Mouse (Mus musculus): Measurements from ENCODE around the gene Mettl26. TPM values are rescaled to one million over a fixed set of nuclear protein-coding genes. Genes with fewer than 3 reads are reported as not detected.

Gene Mettl26
- polyA plus RNA-seq, 2 experiments, result 46.5 to 47.6 TPM

- under 1% methylated on average over 21 of the region's 21 CpGs for whole genome bisulfite sequencing (ENCODE audit: insufficient replicate concordance)
- H3K4me3 ChIP-seq (ENCODE audit: insufficient read depth in 1 of 2, low read depth in 2 of 2, low read length in 2 of 2), result peak within 1 kb of the TSS; percentile 70 to 75
- no peak for TF ChIP-seq EP300 (IDR thresholded peaks at IDR 0.05; ENCODE audit: low read depth)
- TF ChIP-seq CTCF (IDR thresholded peaks at IDR 0.05; ENCODE audit: low read depth), result peak; percentile 89
- peak within 1 kb of the TSS; percentile 85 for H3K4me2 ChIP-seq (ENCODE audit: low read depth)
- H3K4me1 ChIP-seq (replicated peaks; ENCODE audit: control insufficient read depth in 2 of 2, insufficient read depth in 2 of 2, low read length in 1 of 2), result peaks cover 13 to 15% of the 10 kb centered on the region in 2 experiments
- ATAC-seq (ENCODE audit: insufficient read depth) (peak; percentile 93), DNase-seq (ENCODE audit: low read depth in 3 of 3, low spot score in 3 of 3) (peak; percentile 87 to 89 (median 89))
- no peaks in the 10 kb centered on the region for H3K27me3 ChIP-seq (ENCODE audit: control insufficient read depth, insufficient read depth, low read length)
- peak within 1 kb of the TSS; percentile 43 for H3K27ac ChIP-seq
- H3K9me3 ChIP-seq (ENCODE audit: control insufficient read depth, low read length), result no peaks in the 10 kb centered on the region
- peak within 1 kb of the TSS; percentile 74 for H3K9ac ChIP-seq (replicated peaks)
- H3K36me3 ChIP-seq (replicated peaks; ENCODE audit: control insufficient read depth, insufficient read depth, low read depth), result peaks cover 28% of the 10 kb centered on the region
These were observed 30.4 kb upstream of the Mettl26 start, which contains the start of gene Rhot2 for GRCm38 (mm10) chr17:25844396-25844901. TSS of gene Rhot2 (minus strand) at chr17:25844851.

- H3K27me3 ChIP-seq (ENCODE audit: control insufficient read depth, insufficient read depth, low read length), result no peaks in the 10 kb centered on the region
- peak overlapping the region; percentile 91 for H3K4me2 ChIP-seq (ENCODE audit: low read depth)
- no peak for ATAC-seq (ENCODE audit: insufficient read depth)
- TF ChIP-seq CTCF (IDR thresholded peaks at IDR 0.05; ENCODE audit: low read depth) (no peak), EP300 (IDR thresholded peaks at IDR 0.05; ENCODE audit: low read depth) (no peak)
- DNase-seq (ENCODE audit: low read depth in 3 of 3, low spot score in 3 of 3), result no peak
- H3K27ac ChIP-seq, result no peak overlapping the region
- H3K4me1 ChIP-seq (replicated peaks; ENCODE audit: control insufficient read depth in 2 of 2, insufficient read depth in 2 of 2, low read length in 1 of 2), result peaks cover 16 to 17% of the 10 kb centered on the region in 2 experiments
- WGBS (ENCODE audit: insufficient replicate concordance), result 85% methylated on average over 6 of the region's 6 CpGs
- H3K36me3 ChIP-seq (replicated peaks; ENCODE audit: control insufficient read depth, insufficient read depth, low read depth), result no peaks in the 10 kb centered on the region; the same call in 1 of the 2 replicates
- H3K9ac ChIP-seq (replicated peaks), result peak overlapping the region; percentile 86
- no peaks in the 10 kb centered on the region for H3K9me3 ChIP-seq (ENCODE audit: control insufficient read depth, low read length)
- H3K4me3 ChIP-seq (ENCODE audit: insufficient read depth in 1 of 2, low read depth in 2 of 2, low read length in 2 of 2), result peak overlapping the region; percentile 78 to 85; a peak in 3 of 4 replicates
These were observed 14.6 kb upstream of the Mettl26 start for GRCm38 (mm10) chr17:25860229-25860628.

DNA sequence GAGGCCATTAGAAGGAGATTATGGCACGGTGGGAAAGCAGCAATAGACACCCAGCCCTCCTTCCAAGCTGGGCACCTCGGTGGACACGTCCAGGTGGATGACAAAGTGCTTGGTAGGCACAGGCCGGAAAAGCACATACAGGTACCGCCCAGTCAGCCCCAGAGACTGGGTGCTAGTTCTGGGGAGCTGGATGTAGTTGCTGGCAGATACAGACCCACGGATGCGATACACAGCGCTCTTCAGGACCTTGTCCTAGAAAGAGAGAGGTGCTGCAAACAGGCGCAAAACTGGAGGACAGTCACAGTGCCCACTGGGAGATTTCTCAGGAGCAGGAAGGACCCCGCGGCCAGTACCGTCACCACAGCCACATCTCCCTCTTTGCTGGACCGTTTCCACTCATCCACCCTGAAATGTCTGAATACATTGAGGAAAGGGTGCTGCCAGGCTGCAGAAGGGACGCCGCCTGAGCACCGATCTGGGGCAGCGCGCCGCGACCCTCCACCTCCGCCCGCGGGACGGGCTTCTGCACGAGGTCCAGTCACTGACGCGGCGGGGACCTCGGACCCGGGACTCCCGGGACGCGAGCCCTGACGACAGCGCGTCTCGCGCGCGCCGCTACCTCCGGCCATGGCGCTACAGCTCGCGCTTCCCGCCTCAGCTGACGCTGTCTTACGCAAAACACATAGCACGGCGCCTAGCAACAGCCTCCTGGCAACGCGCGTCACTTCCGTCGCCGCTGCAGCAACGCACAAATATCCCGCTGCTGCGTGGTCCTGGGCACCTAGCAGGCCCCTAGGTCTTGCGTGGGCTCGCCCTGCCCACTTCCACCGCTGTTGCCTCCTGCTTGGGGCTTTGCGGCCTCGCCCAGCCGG is 13.8 kb upstream of the Mettl26 start, which contains the start of gene Wdr90:
Gene Wdr90, minus strand, starts transcription at position 670 of the 872 bp plus-strand sequence.
- 5% methylated on average over 65 of the region's 65 CpGs for WGBS (ENCODE audit: insufficient replicate concordance)
- H3K4me2 ChIP-seq (ENCODE audit: low read depth), result peak within 1 kb of the TSS; percentile 91
- H3K27ac ChIP-seq, result peak within 1 kb of the TSS; percentile 28
- no peaks in the 10 kb centered on the region for H3K27me3 ChIP-seq (ENCODE audit: control insufficient read depth, insufficient read depth, low read length)
- H3K36me3 ChIP-seq (replicated peaks; ENCODE audit: control insufficient read depth, insufficient read depth, low read depth), result no peaks in the 10 kb centered on the region; the same call in 1 of the 2 replicates
- peaks cover 16 to 17% of the 10 kb centered on the region in 2 experiments for H3K4me1 ChIP-seq (replicated peaks; ENCODE audit: control insufficient read depth in 2 of 2, insufficient read depth in 2 of 2, low read length in 1 of 2)
- H3K9ac ChIP-seq (replicated peaks), result peak within 1 kb of the TSS; percentile 86
- DNase-seq (ENCODE audit: low read depth in 3 of 3, low spot score in 3 of 3), result peak; percentile 80 to 82 (median 82)
- peak within 1 kb of the TSS; percentile 78 to 85 for H3K4me3 ChIP-seq (ENCODE audit: insufficient read depth in 1 of 2, low read depth in 2 of 2, low read length in 2 of 2)
- no peaks in the 10 kb centered on the region for H3K9me3 ChIP-seq (ENCODE audit: control insufficient read depth, low read length)
- ATAC-seq (ENCODE audit: insufficient read depth), result peak; percentile 89
- peak; percentile 47; the same call in 1 of the 2 replicates for TF ChIP-seq CTCF (IDR thresholded peaks at IDR 0.05; ENCODE audit: low read depth)
- no peak for TF ChIP-seq EP300 (IDR thresholded peaks at IDR 0.05; ENCODE audit: low read depth)

DNA sequence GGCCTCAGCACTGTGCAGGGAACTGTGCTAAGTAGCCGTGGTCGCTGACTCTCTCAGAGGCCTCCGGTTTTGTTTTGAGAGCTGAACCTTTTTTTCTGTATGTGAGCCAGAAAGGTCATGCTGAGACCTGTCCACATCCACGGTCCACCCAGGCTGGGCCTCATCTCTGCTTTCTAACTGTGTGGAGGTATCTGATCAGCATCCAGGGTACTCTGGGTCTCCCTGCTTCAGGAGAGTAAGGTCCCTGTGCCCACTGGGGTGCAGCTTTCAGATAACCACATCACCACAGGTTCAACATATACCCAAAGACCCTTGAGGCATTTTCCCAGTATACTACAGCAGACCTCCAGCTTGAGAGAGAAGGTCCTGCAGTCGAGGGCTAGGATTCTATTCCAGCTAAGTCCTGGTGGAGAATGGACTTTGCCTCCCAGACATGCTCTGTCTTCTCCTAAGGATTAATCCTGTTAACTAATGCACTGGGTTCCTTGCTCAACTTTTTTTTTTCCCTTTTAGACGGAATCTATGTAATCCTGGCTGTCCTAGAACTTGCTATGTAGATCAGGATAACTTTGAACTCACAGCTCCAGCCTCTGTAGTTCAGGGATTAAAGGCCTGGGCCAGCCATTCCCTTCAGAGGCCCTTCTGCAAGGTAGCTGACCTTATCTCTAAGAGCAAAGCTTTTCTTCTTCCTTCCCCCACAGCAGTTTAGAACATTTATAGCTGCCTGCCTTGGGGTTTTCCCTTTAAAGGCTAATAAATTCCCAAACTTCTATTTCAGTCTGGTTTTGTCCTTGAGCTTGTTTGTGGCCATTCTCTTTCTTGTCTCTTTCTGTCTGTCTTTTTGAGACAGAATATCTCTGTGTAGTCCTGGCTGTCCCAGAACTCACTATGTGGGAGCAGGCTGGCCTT is 12.9 kb upstream of the Mettl26 start:
- no peak for TF ChIP-seq EP300 (IDR thresholded peaks at IDR 0.05; ENCODE audit: low read depth)
- no peak for TF ChIP-seq CTCF (IDR thresholded peaks at IDR 0.05; ENCODE audit: low read depth)
- ATAC-seq (ENCODE audit: insufficient read depth) (peak; percentile 10; the same call in 1 of the 2 replicates), DNase-seq (ENCODE audit: low read depth in 3 of 3, low spot score in 3 of 3) (no peak)
- Histone ChIP-seq H3K4me2 (ENCODE audit: low read depth) (peak overlapping the region; percentile 91), H3K36me3 (replicated peaks; ENCODE audit: control insufficient read depth, insufficient read depth, low read depth) (no peaks in the 10 kb centered on the region; the same call in 1 of the 2 replicates), H3K9me3 (ENCODE audit: control insufficient read depth, low read length) (no peaks in the 10 kb centered on the region), H3K4me1 (replicated peaks; ENCODE audit: control insufficient read depth in 2 of 2, insufficient read depth in 2 of 2, low read length in 1 of 2) (peaks cover 16 to 21% of the 10 kb centered on the region in 2 experiments), H3K27me3 (ENCODE audit: control insufficient read depth, insufficient read depth, low read length) (no peaks in the 10 kb centered on the region), H3K4me3 (ENCODE audit: insufficient read depth in 1 of 2, low read depth in 2 of 2, low read length in 2 of 2) (peak overlapping the region; percentile 78 to 85), H3K9ac (replicated peaks) (peak overlapping the region; percentile 86), H3K27ac (peak overlapping the region; percentile 28)
- WGBS (ENCODE audit: insufficient replicate concordance), result 9% methylated on average over 6 of the region's 6 CpGs

Measured in liver, embryonic 14.5 days (tissue).